Mouse (Mus musculus) left cerebral cortex, adult 11 months (tissue): ENCODE measurements at regions not wholly inside any gene's neighbourhood (a gene's known extent, or its start where the extent isn't known, plus 50 kb on each side); places are given as distances from the start of the nearest gene placed in this dataset.

Source experiments
- DNase-seq: peaks from one replicate; pipeline ENCODE4 v3.0.0; 2022; ENCODE audit warnings: low spot score

- no peak for DNase-seq
Observed at GRCm38 (mm10) chr11:93808431-93808830, 77.1 kb downstream of the Utp18 start.

- no peak for DNase-seq
Observed at GRCm38 (mm10) chr11:93807205-93807604, 78.4 kb downstream of the Utp18 start.

GRCm38 (mm10) chr11:93771143-93771940 lies 114.2 kb downstream of the Utp18 start:
- DNase-seq: no peak

GRCm38 (mm10) chr11:93765961-93766360 lies 119.6 kb downstream of the Utp18 start:
- no peak for DNase-seq

- DNase-seq: peak; percentile 50
Observed at GRCm38 (mm10) chr11:93762832-93763530, 122.6 kb downstream of the Utp18 start.

GRCm38 (mm10) chr11:93757825-93758224 lies 127.7 kb downstream of the Utp18 start:
- no peak for DNase-seq

GRCm38 (mm10) chr11:93736618-93737017 lies 148.9 kb downstream of the Utp18 start:
- no peak for DNase-seq

GRCm38 (mm10) chr11:93733568-93734185 lies 151.9 kb downstream of the Utp18 start:
- no peak for DNase-seq

- no peak for DNase-seq
Observed at GRCm38 (mm10) chr11:93729119-93729518, 156.4 kb downstream of the Utp18 start.

- no peak for DNase-seq
Observed at GRCm38 (mm10) chr11:93725242-93725641, 160.3 kb downstream of the Utp18 start.

- no peak for DNase-seq
Observed at GRCm38 (mm10) chr11:93719141-93719540, 166.4 kb downstream of the Utp18 start.

- no peak for DNase-seq
Observed at GRCm38 (mm10) chr11:93709686-93710085, 175.9 kb downstream of the Utp18 start.

- DNase-seq: no peak
Observed at GRCm38 (mm10) chr11:93696982-93697541, 188.5 kb downstream of the Utp18 start.

- no peak for DNase-seq
Observed at GRCm38 (mm10) chr11:93696096-93696890, 189.3 kb downstream of the Utp18 start.

- no peak for DNase-seq
Observed at GRCm38 (mm10) chr11:93683691-93684090, 201.9 kb downstream of the Utp18 start.

GRCm38 (mm10) chr11:93676299-93676698 lies 209.3 kb downstream of the Utp18 start:
- DNase-seq: no peak

- peak; percentile 7 for DNase-seq
Observed at GRCm38 (mm10) chr11:93672025-93672424, 213.5 kb downstream of the Utp18 start.

GRCm38 (mm10) chr11:93661657-93662056 lies 223.9 kb downstream of the Utp18 start:
- DNase-seq: no peak

- no peak for DNase-seq
Observed at GRCm38 (mm10) chr11:93660379-93660778, 225.2 kb downstream of the Utp18 start.

- no peak for DNase-seq
Observed at GRCm38 (mm10) chr11:93658719-93659118, 226.8 kb downstream of the Utp18 start.

GRCm38 (mm10) chr11:93655602-93656239 lies 229.8 kb downstream of the Utp18 start:
- DNase-seq: no peak
